Mouse (Mus musculus) liver, embryonic 14.5 days (tissue): ENCODE measurements around the gene Fbln2. TPM values are rescaled to one million over a fixed set of nuclear protein-coding genes. Genes with fewer than 3 reads are reported as not detected.

Source experiments
- ATAC-seq: fragments of 200-750 bp; cut with Nextera tagmentation; 2 replicates; pipeline ENCODE4 v1.8.0; 2017; ENCODE audit warnings: moderate number of reproducible peaks, mild to moderate bottlenecking, moderate library complexity; ENCODE audit not compliant: insufficient read depth
- DNase-seq, 3 experiments: peaks; one replicate each; pipeline ENCODE4 v3.0.0-alpha.2; 2012 to 2013; ENCODE audit warnings: low read depth in 3 of 3, low spot score in 3 of 3
- H3K27ac ChIP-seq: fragments of 300-500 bp; sonication (generic); 2 replicates; pipeline ENCODE4 v1.5.1; 2014; ENCODE audit warnings: moderate library complexity, mild to moderate bottlenecking, control low read depth, inconsistent platforms
- H3K27me3 ChIP-seq: fragments of 300-500 bp; sonication (generic); 2 replicates; pipeline ENCODE4 v1.6.1; 2014; ENCODE audit warnings: mild to moderate bottlenecking, low read length, moderate library complexity; ENCODE audit not compliant: control insufficient read depth, insufficient read depth
- H3K36me3 ChIP-seq: fragments of 300-500 bp; sonication (generic); replicated peaks from 2 replicates; pipeline ENCODE4 v1.6.1; 2014; ENCODE audit warnings: low read depth; ENCODE audit not compliant: control insufficient read depth, insufficient read depth
- H3K4me1 ChIP-seq, 2 experiments: fragments of 200-500 bp in 1 of 2; fragments of 300-500 bp in 1 of 2; sonication (generic) in 1 of 2; replicated peaks; 2 replicates each; pipeline ENCODE4 v1.6.1; 2012 to 2014; ENCODE audit warnings: antibody characterized with exemption in 1 of 2, inconsistent platforms in 1 of 2, low read length in 1 of 2; ENCODE audit not compliant: control insufficient read depth in 2 of 2, insufficient read depth in 2 of 2
- H3K4me2 ChIP-seq: fragments of 300-500 bp; sonication (generic); 2 replicates; pipeline ENCODE4 v1.6.1; 2014; ENCODE audit warnings: low read depth, mild to moderate bottlenecking, control low read depth, moderate library complexity
- H3K4me3 ChIP-seq, 2 experiments: fragments of 200-500 bp in 1 of 2; fragments of 300-500 bp in 1 of 2; sonication (generic) in 1 of 2; 2 replicates each; pipeline ENCODE4 v1.5.1; 2012 to 2014; ENCODE audit warnings: low read depth in 2 of 2, low read length in 2 of 2, mild to moderate bottlenecking in 2 of 2, control low read depth in 1 of 2, inconsistent platforms in 1 of 2, moderate library complexity in 1 of 2; ENCODE audit not compliant: insufficient read depth in 1 of 2
- H3K9ac ChIP-seq: fragments of 300-500 bp; sonication (generic); replicated peaks from 2 replicates; pipeline ENCODE4 v1.6.1; 2014; ENCODE audit warnings: mild to moderate bottlenecking, control low read depth, moderate library complexity
- H3K9me3 ChIP-seq: fragments of 300-500 bp; sonication (generic); 2 replicates; pipeline ENCODE4 v1.6.1; 2016; ENCODE audit warnings: low read length, mixed read lengths; ENCODE audit not compliant: control insufficient read depth
- CTCF ChIP-seq: IDR thresholded peaks from 2 replicates; pipeline ENCODE4 v1.5.1; 2016; ENCODE audit warnings: antibody characterized with exemption, low read depth, control low read depth
- EP300 ChIP-seq: IDR thresholded peaks from 2 replicates; pipeline ENCODE4 v1.6.1; 2016; ENCODE audit warnings: antibody characterized with exemption, low read depth
- WGBS: fragments of 180-500 bp; shearing (Covaris S2); extraction: QIAGEN DNeasy Blood & Tissue Kit; methylation state at CpG from one replicate; pipeline ENCODE4 v1.1.7; 2014; ENCODE audit not compliant: insufficient replicate concordance; 5-methylcytosine and 5-hydroxymethylcytosine counted together
- polyA plus RNA-seq, 2 experiments: library from polyadenylated mRNA; depleted of rRNA in 1 of 2; stranded (reverse) in 1 of 2; unstranded in 1 of 2; fragments of >200 nt; fragmentation: Nextera tagmentation in 1 of 2; extraction: Ambion mirVana in 1 of 2; gene quantifications; 2 replicates each; pipeline versions ENCODE4 v1.2.1 to v1.2.3; 2012 to 2014

The Fbln2 gene
- polyA plus RNA-seq, 2 experiments = 4.3 to 5.1 TPM

- Histone ChIP-seq H3K9ac (no peak overlapping the region), H3K4me2 (no peak overlapping the region), H3K27me3 (no peaks in the 10 kb centered on the region), H3K4me3 (no peak overlapping the region), H3K36me3 (no peaks in the 10 kb centered on the region), H3K4me1 (no peaks in the 10 kb centered on the region), H3K27ac (no peak overlapping the region), H3K9me3 (no peaks in the 10 kb centered on the region)
- WGBS = 55% methylated on average over 6 of the region's 6 CpGs
- TF ChIP-seq CTCF (no peak), EP300 (no peak)
- DNase-seq (no peak), ATAC-seq (no peak)
Observed at GRCm38 (mm10) chr6:91236429-91236828, 24.2 kb downstream of the Fbln2 start.

GRCm38 (mm10) chr6:91237273-91237672 lies 25.0 kb downstream of the Fbln2 start:
- TF ChIP-seq CTCF = no peak
- 0% methylated on average over 2 of the region's 2 CpGs for WGBS
- Histone ChIP-seq H3K4me3 (no peak overlapping the region), H3K4me2 (no peak overlapping the region), H3K27me3 (no peaks in the 10 kb centered on the region), H3K9ac (no peak overlapping the region), H3K36me3 (no peaks in the 10 kb centered on the region), H3K9me3 (no peaks in the 10 kb centered on the region), H3K4me1 (no peaks in the 10 kb centered on the region), H3K27ac (no peak overlapping the region)
- ATAC-seq (no peak), DNase-seq (no peak)

GRCm38 (mm10) chr6:91240537-91240936 lies 28.3 kb downstream of the Fbln2 start:
- Histone ChIP-seq H3K27ac (no peak overlapping the region), H3K9me3 (no peaks in the 10 kb centered on the region), H3K27me3 (no peaks in the 10 kb centered on the region), H3K4me3 (no peak overlapping the region), H3K36me3 (no peaks in the 10 kb centered on the region), H3K4me1 (no peaks in the 10 kb centered on the region), H3K4me2 (no peak overlapping the region), H3K9ac (no peak overlapping the region)
- no peak for TF ChIP-seq CTCF
- TF ChIP-seq EP300 = no peak
- WGBS = 39% methylated on average over 2 of the region's 2 CpGs
- ATAC-seq (no peak), DNase-seq (no peak)

GRCm38 (mm10) chr6:91240964-91241363 lies 28.7 kb downstream of the Fbln2 start:
- Histone ChIP-seq H3K4me3 (no peak overlapping the region), H3K9me3 (no peaks in the 10 kb centered on the region), H3K27ac (no peak overlapping the region), H3K4me2 (no peak overlapping the region), H3K9ac (no peak overlapping the region), H3K36me3 (no peaks in the 10 kb centered on the region), H3K27me3 (no peaks in the 10 kb centered on the region), H3K4me1 (no peaks in the 10 kb centered on the region)
- DNase-seq (no peak), ATAC-seq (no peak)
- no peak for TF ChIP-seq EP300
- TF ChIP-seq CTCF = no peak

GRCm38 (mm10) chr6:91243395-91243794 lies 31.1 kb downstream of the Fbln2 start:
- ATAC-seq = no peak
- WGBS = 59% methylated on average over 6 of the region's 6 CpGs

More at GRCm38 (mm10) chr6:91243395-91243794, 31.1 kb downstream of the Fbln2 start:
- no peaks in the 10 kb centered on the region for H3K36me3 ChIP-seq
- TF ChIP-seq EP300 (no peak), CTCF (no peak)
- DNase-seq = no peak
- no peaks in the 10 kb centered on the region for H3K27me3 ChIP-seq
- no peaks in the 10 kb centered on the region for H3K9me3 ChIP-seq
- H3K9ac ChIP-seq = no peak overlapping the region
- H3K4me3 ChIP-seq = no peak overlapping the region
- H3K4me1 ChIP-seq = no peaks in the 10 kb centered on the region
- no peak overlapping the region for H3K4me2 ChIP-seq
- H3K27ac ChIP-seq = no peak overlapping the region
